Mouse (Mus musculus) forebrain, embryonic 11.5 days (tissue): ENCODE data around the gene Kcnh1. TPM values are rescaled to one million over a fixed set of nuclear protein-coding genes. Genes with fewer than 3 reads are reported as not detected.

Experiments used
- ATAC-seq: fragments of 200-750 bp; cut with Nextera tagmentation; replicated peaks from 2 replicates; pipeline ENCODE4 v1.8.0; 2017; ENCODE audit warnings: moderate TSS enrichment; ENCODE audit not compliant: low FRiP score
- DNase-seq: peaks from one replicate; pipeline ENCODE4 v3.0.0-alpha.2; 2017; ENCODE audit warnings: low spot score
- H3K27ac ChIP-seq: fragments of 300-500 bp; sonication (generic); 2 replicates; pipeline ENCODE4 v1.5.1; 2014; ENCODE audit warnings: low read depth, low read length
- H3K27me3 ChIP-seq: fragments of 300-500 bp; sonication (generic); 2 replicates; pipeline ENCODE4 v1.6.1; 2014; ENCODE audit warnings: mild to moderate bottlenecking, low read length, mixed read lengths; ENCODE audit not compliant: control insufficient read depth, insufficient read depth
- H3K36me3 ChIP-seq: fragments of 300-500 bp; sonication (generic); 2 replicates; pipeline ENCODE4 v1.6.1; 2014; ENCODE audit warnings: mild to moderate bottlenecking, low read length, moderate library complexity, mixed read lengths; ENCODE audit not compliant: control insufficient read depth, insufficient read depth
- H3K4me1 ChIP-seq: fragments of 300-500 bp; sonication (generic); replicated peaks from 2 replicates; pipeline ENCODE4 v1.6.1; 2014; ENCODE audit warnings: low read length, mixed read lengths; ENCODE audit not compliant: control insufficient read depth, insufficient read depth
- H3K4me2 ChIP-seq: fragments of 300-500 bp; sonication (generic); 2 replicates; pipeline ENCODE4 v1.6.1; 2014; ENCODE audit warnings: low read depth, mild to moderate bottlenecking, low read length, moderate library complexity, mixed read lengths; ENCODE audit not compliant: severe bottlenecking
- H3K4me3 ChIP-seq: fragments of 300-500 bp; sonication (generic); 2 replicates; pipeline ENCODE4 v1.5.1; 2014; ENCODE audit warnings: low read depth, low read length
- H3K9ac ChIP-seq: fragments of 300-500 bp; sonication (generic); 2 replicates; pipeline ENCODE4 v1.6.1; 2014; ENCODE audit warnings: low read length
- H3K9me3 ChIP-seq: fragments of 300-500 bp; sonication (generic); 2 replicates; pipeline ENCODE4 v1.6.1; 2016; ENCODE audit warnings: low read length, mixed read lengths; ENCODE audit not compliant: control insufficient read depth
- WGBS: fragments of 180-500 bp; shearing (Covaris S2); extraction: QIAGEN DNeasy Blood & Tissue Kit; methylation state at CpG from one replicate; pipeline ENCODE4 v1.1.7; 2014; 5-methylcytosine and 5-hydroxymethylcytosine counted together
- polyA plus RNA-seq: library from polyadenylated mRNA; unstranded; fragments of >200 nt; fragmentation: Nextera tagmentation; extraction: Ambion mirVana; gene quantifications from 2 replicates; pipeline ENCODE4 v1.2.1, GENCODE M21; 2014

The Kcnh1 gene
- polyA plus RNA-seq, 1 experiment from 2014 or later, result 0.35 TPM

- H3K36me3 ChIP-seq, result no peaks in the 10 kb centered on the region
- H3K4me3 ChIP-seq, result no peak overlapping the region
- WGBS, result 85% methylated on average over 5 of the region's 5 CpGs
- no peaks in the 10 kb centered on the region for H3K4me1 ChIP-seq
- no peak for ATAC-seq
- H3K4me2 ChIP-seq, result no peak overlapping the region
- H3K27me3 ChIP-seq, result no peaks in the 10 kb centered on the region
- H3K9ac ChIP-seq, result no peak overlapping the region
- H3K9me3 ChIP-seq, result no peaks in the 10 kb centered on the region
- H3K27ac ChIP-seq, result no peak overlapping the region
- no peak for DNase-seq
Observed at GRCm38 (mm10) chr1:192478176-192478575, 287.6 kb downstream of the Kcnh1 start.

- Histone ChIP-seq H3K4me2 (no peak overlapping the region), H3K27ac (no peak overlapping the region), H3K4me1 (no peaks in the 10 kb centered on the region), H3K36me3 (no peaks in the 10 kb centered on the region), H3K4me3 (no peak overlapping the region), H3K9me3 (no peaks in the 10 kb centered on the region), H3K27me3 (no peaks in the 10 kb centered on the region), H3K9ac (no peak overlapping the region)
- WGBS, result 91% methylated on average over 8 of the region's 8 CpGs
- ATAC-seq (no peak), DNase-seq (no peak)
Observed at GRCm38 (mm10) chr1:192480072-192480784, 289.7 kb downstream of the Kcnh1 start.

GRCm38 (mm10) chr1:192481446-192481845 is 290.9 kb downstream of the Kcnh1 start:
- no peaks in the 10 kb centered on the region for H3K4me1 ChIP-seq
- no peak overlapping the region for H3K9ac ChIP-seq
- no peaks in the 10 kb centered on the region for H3K36me3 ChIP-seq
- no peak overlapping the region for H3K4me2 ChIP-seq
- DNase-seq (no peak), ATAC-seq (no peak)
- no peak overlapping the region for H3K27ac ChIP-seq
- H3K4me3 ChIP-seq, result no peak overlapping the region
- H3K27me3 ChIP-seq, result no peaks in the 10 kb centered on the region
- no peaks in the 10 kb centered on the region for H3K9me3 ChIP-seq

- Histone ChIP-seq H3K4me2 (no peak overlapping the region), H3K4me3 (no peak overlapping the region), H3K9ac (no peak overlapping the region), H3K27ac (no peak overlapping the region), H3K27me3 (no peaks in the 10 kb centered on the region), H3K4me1 (no peaks in the 10 kb centered on the region), H3K9me3 (no peaks in the 10 kb centered on the region), H3K36me3 (no peaks in the 10 kb centered on the region)
- DNase-seq (no peak), ATAC-seq (no peak)
- 88% methylated on average over 3 of the region's 3 CpGs for WGBS
Observed at GRCm38 (mm10) chr1:192485030-192485429, 294.5 kb downstream of the Kcnh1 start.

- WGBS, result 96% methylated on average over 11 of the region's 11 CpGs
- Histone ChIP-seq H3K4me2 (no peak overlapping the region), H3K9me3 (no peaks in the 10 kb centered on the region), H3K4me3 (no peak overlapping the region), H3K9ac (no peak overlapping the region), H3K27ac (no peak overlapping the region), H3K4me1 (no peaks in the 10 kb centered on the region), H3K27me3 (no peaks in the 10 kb centered on the region), H3K36me3 (no peaks in the 10 kb centered on the region)
- DNase-seq (no peak), ATAC-seq (no peak)
Observed at GRCm38 (mm10) chr1:192487571-192487970, 297.0 kb downstream of the Kcnh1 start.

- H3K9me3 ChIP-seq, result no peaks in the 10 kb centered on the region
- ATAC-seq (no peak), DNase-seq (no peak)
Observed at GRCm38 (mm10) chr1:192489908-192490825, 299.6 kb downstream of the Kcnh1 start.

GRCm38 (mm10) chr1:192497505-192497904 is 306.9 kb downstream of the Kcnh1 start:
- DNase-seq (no peak), ATAC-seq (no peak)
- no peak overlapping the region for H3K27ac ChIP-seq
- no peaks in the 10 kb centered on the region for H3K27me3 ChIP-seq
- H3K4me2 ChIP-seq, result no peak overlapping the region
- H3K9ac ChIP-seq, result no peak overlapping the region
- WGBS, result 83% methylated on average over 2 of the region's 2 CpGs
- no peaks in the 10 kb centered on the region for H3K4me1 ChIP-seq
- H3K4me3 ChIP-seq, result no peak overlapping the region
- H3K36me3 ChIP-seq, result no peaks in the 10 kb centered on the region
- no peaks in the 10 kb centered on the region for H3K9me3 ChIP-seq

More at GRCm38 (mm10) chr1:192489908-192490825, 299.6 kb downstream of the Kcnh1 start:
- Histone ChIP-seq H3K4me1 (no peaks in the 10 kb centered on the region), H3K27ac (no peak overlapping the region), H3K36me3 (no peaks in the 10 kb centered on the region), H3K9ac (no peak overlapping the region), H3K4me2 (no peak overlapping the region), H3K4me3 (no peak overlapping the region), H3K27me3 (no peaks in the 10 kb centered on the region)
- 78% methylated on average over 13 of the region's 13 CpGs for WGBS

GRCm38 (mm10) chr1:192502016-192502415 is 311.4 kb downstream of the Kcnh1 start:
- Histone ChIP-seq H3K4me2 (no peak overlapping the region), H3K27me3 (no peaks in the 10 kb centered on the region), H3K4me1 (no peaks in the 10 kb centered on the region), H3K9me3 (no peaks in the 10 kb centered on the region), H3K27ac (no peak overlapping the region), H3K4me3 (no peak overlapping the region), H3K9ac (no peak overlapping the region), H3K36me3 (no peaks in the 10 kb centered on the region)
- ATAC-seq (no peak), DNase-seq (no peak)
- 87% methylated on average over 9 of the region's 9 CpGs for WGBS
